Mouse (Mus musculus) urinary bladder, postnatal 25 days (tissue): ENCODE measurements around the gene Dcdc2b.

Experiments
- DNase-seq: peaks from one replicate; pipeline ENCODE4 v3.0.0; 2022; ENCODE audit warnings: low spot score

The Dcdc2b gene

GRCm38 (mm10) chr4:129621283-129621841, 7.3 kb upstream of the Dcdc2b start:
- DNase-seq: no peak

GRCm38 (mm10) chr4:129620419-129621282, 6.6 kb upstream of the Dcdc2b start:
- no peak for DNase-seq

- DNase-seq: peak; percentile 92
These were observed 5.0 kb upstream of the Dcdc2b start, which contains the start of gene Iqcc for GRCm38 (mm10) chr4:129618786-129619691. Iqcc (minus strand) TSS chr4:129619099.

GRCm38 (mm10) chr4:129618031-129618430, 4.0 kb upstream of the Dcdc2b start:
- DNase-seq: no peak

GRCm38 (mm10) chr4:129617121-129617641, 3.1 kb upstream of the Dcdc2b start:
- no peak for DNase-seq

- no peak for DNase-seq
These were observed 2.6 kb upstream of the Dcdc2b start for GRCm38 (mm10) chr4:129616631-129617030.

- DNase-seq: no peak
These were observed 1.8 kb upstream of the Dcdc2b start for GRCm38 (mm10) chr4:129615801-129616290.

- no peak for DNase-seq
These were observed 3.6 kb downstream of the Dcdc2b start for GRCm38 (mm10) chr4:129610472-129610871.

GRCm38 (mm10) chr4:129610026-129610425, 4.0 kb downstream of the Dcdc2b start:
- no peak for DNase-seq

GRCm38 (mm10) chr4:129609139-129609631, 4.9 kb downstream of the Dcdc2b start:
- DNase-seq: no peak

GRCm38 (mm10) chr4:129608426-129609025, 5.5 kb downstream of the Dcdc2b start:
- peak; percentile 76 for DNase-seq

GRCm38 (mm10) chr4:129600233-129601158, 13.6 kb downstream of the Dcdc2b start, which contains the start of the genes Eif3i and Tmem234:
Eif3i (minus strand) TSS chr4:129600648.
Tmem234 (plus strand) TSS chr4:129600668.
- peak; percentile 72 for DNase-seq

GRCm38 (mm10) chr4:129588865-129589264, 25.2 kb downstream of the Dcdc2b start:
- DNase-seq: no peak

- no peak for DNase-seq
These were observed 27.1 kb downstream of the Dcdc2b start for GRCm38 (mm10) chr4:129586943-129587342.

GRCm38 (mm10) chr4:129585773-129586172, 28.3 kb downstream of the Dcdc2b start:
- no peak for DNase-seq

GRCm38 (mm10) chr4:129584884-129585608, 29.0 kb downstream of the Dcdc2b start:
- DNase-seq: peak; percentile 83

GRCm38 (mm10) chr4:129584370-129584769, 29.7 kb downstream of the Dcdc2b start:
- no peak for DNase-seq

GRCm38 (mm10) chr4:129582251-129582650, 31.8 kb downstream of the Dcdc2b start:
- no peak for DNase-seq

GRCm38 (mm10) chr4:129580347-129580746, 33.7 kb downstream of the Dcdc2b start:
- no peak for DNase-seq
